Mouse (Mus musculus) activated CD4-positive, CD25-positive, alpha-beta regulatory T cell, adult 4 months (primary cell): ENCODE measurements around the gene Mdm4. TPM values are rescaled to one million over a fixed set of nuclear protein-coding genes. Genes with fewer than 3 reads are reported as not detected.
"Not testable (repeated sequence)": the region's sequence is repeated elsewhere in the genome, so short reads cannot be mapped to it uniquely, and the experiment has no call there.

Experiments used
- ATAC-seq: one replicate; pipeline ENCODE4 v1.8.0; 2017
- polyA plus RNA-seq, 2 experiments: library from polyadenylated mRNA; unstranded; fragments of 100-300 nt; shearing (Covaris generic); gene quantifications; one replicate each; pipeline ENCODE4 v1.2.1; 2017

Mdm4 gene
- polyA plus RNA-seq, 2 experiments from 2014 or later = 84.8 to 102 TPM

DNA sequence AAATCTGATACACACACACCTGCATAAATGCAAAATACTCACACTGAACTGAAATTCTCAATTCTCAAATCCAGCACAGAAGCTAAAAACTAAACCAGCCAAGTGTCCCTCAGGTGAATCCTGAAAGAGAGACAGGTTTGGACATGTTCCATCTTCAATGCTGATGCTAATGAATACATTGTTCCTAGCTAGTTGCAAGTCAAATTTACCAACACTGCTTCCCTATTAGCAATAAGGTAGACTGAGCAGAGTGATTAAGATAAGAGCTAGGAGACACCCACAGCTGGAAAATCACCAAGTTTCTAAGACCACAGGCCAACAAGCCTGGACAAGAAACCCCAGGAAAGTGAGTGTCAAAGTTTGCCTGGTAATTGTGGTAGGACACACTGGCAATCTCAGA is 11.0 kb downstream of the Mdm4 start:
- no peak for ATAC-seq

DNA sequence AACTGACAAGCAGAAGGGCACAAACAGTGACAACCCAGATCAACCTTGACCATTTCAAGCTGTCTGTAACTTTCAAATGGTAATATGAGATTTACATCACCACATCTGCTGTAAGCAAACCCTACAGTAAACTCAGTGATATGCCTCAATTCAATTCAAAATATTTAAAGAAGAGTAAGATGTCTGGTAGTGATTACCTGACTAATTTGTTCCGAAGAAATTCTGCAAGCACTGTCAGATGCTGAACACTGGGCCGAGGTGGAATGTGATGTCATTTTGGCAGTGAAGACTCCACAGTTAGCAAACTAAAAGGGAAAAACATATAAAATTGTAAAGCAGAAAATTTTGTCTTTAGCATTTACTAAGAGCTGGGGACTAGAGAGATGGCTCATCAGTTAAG is 11.8 kb downstream of the Mdm4 start:
- no peak for ATAC-seq

DNA sequence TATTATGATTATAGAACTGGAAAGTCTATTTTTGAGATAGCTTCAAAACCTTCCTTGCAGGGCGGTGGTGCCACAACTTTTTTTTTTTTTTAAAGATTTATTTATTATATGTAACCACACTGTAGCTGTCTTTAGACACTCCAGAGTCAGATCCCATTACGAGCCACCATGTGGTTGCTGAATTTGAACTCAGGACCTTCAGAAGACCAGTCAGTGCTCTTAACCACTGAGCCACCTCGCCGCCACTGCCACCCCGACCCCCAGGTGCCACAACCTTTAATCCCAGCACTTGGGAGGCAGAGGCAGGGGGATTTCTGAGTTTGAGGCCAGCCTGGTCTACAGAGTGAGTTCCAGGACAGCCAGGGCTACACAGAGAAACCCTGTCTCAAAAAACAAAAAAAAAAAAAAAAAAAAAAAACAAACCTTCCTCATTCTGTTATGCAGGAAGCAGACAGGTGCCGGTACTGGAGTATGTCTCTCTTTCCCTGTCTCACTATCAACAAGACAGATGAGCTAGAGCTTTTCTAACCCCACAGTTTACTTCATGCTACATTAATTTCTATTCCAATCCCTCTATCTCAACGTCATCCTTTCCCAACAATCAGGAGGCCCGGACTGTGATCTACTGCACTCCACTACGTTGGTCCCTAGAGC is 13.5 kb downstream of the Mdm4 start:
- ATAC-seq = no peak

DNA sequence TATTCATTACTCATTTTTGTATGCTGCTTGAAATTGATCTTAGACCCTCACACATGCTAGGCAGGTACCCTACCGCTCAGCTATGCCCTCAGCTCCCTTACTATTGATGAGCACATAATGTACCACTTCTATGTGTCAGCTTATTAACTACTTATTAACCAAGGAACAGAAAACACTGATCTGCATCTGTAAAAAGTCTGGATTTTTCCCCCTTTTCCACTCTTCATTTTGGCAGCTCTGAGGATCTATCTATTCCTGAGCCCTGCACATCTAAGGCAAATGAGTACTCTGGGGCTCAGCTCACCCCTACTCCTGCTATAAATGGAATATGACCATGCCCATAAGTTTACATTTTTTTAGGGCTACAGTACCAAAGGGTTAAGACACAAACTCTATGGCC is 16.2 kb downstream of the Mdm4 start:
- no peak for ATAC-seq

DNA sequence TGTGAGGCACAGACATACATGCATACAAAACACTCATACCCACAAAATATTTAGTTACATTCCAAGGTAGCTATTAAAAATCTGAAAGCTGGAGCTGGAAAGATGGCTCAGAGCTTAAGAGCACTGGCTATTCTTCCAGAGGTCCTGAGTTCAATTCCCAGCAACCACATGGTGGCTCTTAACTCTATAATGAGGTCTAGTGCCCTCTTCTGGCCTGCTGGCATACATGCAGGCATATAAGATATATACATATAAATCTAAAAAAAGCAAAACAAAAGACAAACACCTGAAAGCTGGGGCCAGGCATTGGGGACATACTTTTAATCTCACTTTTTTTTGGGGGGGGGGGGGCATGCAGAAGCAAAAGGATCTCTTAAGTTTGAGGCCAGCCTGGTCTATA is 17.0 kb downstream of the Mdm4 start:
- ATAC-seq = peak; percentile 32

DNA sequence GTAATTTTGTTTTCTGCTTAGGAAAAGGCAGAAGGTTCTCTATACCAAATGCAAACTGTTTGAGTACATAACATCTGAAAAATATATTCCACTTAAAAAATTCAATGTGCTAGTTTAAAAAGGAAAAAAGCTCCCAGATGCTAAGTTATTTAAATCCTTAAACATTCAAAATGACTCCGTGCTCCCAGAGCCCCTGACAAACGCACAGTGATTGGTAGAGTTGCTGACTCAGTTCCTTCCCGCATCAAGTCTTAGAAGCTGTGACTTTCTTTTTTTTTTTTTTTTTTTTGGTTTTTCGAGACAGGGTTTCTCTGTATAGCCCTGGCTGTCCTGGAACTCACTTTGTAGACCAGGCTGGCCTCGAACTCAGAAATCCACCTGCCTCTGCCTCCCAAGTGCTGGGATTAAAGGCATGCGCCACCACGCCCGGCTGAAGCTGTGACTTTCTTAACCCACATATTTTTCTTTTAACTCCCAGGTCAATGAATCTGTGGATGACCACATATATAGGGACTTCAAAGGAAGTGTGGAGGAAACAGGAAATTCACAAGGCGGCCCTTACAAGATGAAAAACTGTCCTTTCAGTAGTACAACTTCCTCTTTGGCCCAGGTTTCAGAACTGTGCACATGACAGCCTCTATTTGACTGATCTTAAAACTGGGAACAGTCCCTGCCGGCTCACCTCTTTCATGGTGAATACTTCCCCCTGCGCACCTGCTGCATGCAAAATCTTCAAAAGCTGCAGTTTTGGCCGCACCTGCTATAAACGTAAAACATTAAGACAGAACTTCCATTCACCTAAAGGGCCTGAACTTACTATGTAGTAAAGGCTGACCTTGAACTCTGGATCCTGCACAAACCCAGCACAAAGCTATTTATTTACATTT is 18.2 kb downstream of the Mdm4 start:
- ATAC-seq = no peak

DNA sequence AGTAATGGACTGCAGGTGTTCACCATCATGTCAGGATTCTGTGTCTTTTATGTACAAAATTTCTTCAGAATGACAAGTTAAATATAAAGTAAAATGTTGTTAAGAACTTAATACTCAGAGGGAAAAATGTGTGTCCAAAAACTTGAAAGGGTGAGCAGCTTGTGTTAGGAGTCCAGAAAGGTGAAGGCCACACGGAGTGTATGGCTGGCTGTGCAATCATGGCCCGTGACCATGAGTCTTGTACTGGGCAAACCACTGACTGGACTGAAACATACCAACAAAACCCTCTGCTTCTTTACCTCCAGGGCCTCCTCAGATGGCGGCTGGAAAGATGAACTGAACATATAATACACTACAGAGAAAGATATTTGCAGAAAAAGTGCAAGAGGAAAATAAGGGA is 23.8 kb downstream of the Mdm4 start:
- no peak for ATAC-seq

DNA sequence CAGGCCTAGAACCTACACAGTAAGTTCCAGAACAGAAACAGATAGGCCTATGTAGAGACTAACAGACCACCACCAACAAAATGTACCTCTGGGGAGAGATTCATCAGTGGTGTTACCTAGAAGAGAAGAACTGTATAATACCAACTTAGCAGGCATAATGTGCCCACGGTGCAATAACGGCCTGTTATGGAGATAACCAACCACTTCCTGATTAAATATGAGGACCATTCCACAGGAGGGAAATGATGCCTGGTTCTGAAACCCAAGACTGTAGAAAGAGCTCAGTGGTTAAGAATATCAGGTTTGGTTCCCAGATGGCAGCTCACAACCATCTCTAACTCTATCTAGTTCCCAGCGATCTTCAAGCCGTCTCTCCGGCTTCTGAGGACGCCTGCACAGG is 30.0 kb downstream of the Mdm4 start:
- no peak for ATAC-seq

DNA sequence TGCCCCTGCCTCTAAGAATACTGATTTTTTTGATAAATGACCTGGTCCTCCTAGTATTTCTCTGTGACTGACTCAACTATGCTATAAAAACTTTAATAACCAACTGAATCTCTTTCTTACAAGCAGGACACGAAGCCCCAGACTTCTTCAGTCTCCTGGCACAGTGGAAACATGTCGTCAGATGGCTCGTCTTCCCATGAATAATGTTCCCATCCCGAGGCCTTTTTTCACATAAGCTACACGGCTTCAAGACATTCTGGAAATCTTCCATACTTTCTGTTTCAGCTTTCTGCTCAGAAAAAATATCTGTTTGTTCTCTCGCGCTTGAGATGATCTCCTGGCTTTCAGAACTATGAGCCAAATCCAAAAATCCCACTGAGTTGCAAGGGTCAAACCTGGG is 38.8 kb downstream of the Mdm4 start:
- no peak for ATAC-seq

DNA sequence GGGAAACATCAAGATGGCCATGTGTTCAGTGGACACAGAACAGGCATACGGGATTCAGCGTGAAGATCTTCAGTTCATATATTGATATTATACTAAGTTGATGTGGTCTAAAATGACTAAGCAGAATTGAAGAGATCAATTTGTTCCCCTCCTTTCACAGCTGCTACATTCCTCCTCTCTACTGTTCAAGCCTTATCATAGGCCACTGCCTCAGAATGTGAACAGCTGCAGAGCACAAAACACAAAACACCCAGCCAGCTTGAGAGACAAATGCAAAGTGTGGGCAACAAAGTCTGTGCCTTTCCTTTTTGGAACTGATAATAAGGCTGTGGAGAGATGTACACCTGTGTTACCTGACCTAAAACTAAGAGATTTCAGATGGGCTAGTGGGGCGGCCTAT is 39.6 kb downstream of the Mdm4 start:
- ATAC-seq = no peak

DNA sequence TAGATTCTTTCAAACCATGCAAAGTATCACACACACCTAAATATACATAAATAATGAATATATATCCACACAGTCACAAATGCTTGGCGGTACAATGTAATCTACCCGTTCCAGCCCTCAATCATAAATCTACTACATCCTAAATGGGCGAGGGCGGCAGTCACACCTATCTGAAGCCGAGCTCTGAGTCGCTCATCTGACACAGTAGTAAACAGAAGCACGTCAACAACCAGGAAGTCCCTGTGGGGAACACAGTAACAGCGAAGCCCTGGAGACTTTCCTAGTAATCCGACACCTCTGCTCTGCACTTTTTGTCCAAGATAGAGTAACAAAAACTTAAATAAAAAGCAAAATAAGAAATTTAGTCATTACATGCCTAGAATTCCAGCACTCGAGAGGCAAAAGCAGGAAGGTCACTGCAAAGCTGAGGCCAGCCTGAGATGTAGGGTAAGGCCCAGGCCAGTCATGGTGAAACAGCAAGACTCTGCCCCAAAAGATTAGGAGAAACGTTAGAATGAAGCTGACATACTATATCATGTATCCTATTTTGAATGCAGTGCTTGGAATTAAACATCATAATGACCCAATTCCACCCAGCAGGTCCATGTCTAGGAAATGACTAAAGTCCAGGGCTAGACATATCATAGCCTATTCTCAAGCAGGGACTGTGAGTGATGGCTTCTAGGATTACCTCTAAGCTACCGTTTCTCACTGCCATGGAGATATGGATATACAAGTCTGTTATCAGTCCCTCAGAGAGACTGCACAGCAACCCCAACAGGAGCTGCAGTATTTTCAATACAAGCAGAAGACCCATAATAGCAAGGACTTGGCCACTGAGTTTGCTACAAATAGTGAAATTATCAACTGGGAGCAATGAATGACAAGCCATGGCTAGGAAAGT is 41.6 kb downstream of the Mdm4 start:
- ATAC-seq = not testable (repeated sequence)

DNA sequence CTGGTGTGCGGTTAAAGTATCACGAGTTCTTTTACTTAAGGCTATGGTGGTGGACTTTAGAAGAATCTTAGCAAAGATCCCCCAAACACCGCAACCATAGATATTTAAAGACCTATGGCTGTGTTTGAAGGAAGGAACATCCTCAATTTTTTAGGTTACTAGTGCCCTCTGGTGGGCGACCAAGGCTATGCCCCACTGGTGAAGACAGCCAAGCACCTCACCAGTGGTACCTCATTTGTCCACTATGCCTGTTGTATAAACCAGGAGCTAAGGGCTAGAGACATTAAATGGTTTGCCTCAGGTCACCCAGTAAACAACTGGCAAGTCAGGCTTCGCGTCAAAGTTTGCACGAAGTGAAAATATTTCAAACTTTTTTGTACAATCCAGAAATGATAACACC is 47.6 kb downstream of the Mdm4 start:
- peak; percentile 61 for ATAC-seq

DNA sequence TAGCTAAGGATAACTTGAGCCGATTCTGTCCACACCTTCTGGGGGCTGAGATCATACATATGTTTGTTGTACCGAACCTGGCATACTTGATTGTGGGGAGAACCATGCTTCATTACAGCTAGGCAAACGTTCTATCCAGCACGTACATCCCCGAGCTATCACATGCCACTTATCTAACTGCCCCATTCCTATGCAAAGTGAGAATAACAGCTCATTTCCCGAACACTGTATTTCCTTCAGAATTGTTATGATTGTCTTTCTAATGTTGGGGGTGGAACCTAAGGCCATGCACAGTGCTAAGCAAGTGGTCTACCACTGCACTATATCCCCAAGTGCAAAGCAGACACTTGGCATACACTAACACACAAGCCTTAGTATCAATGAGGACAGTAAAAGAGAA is 49.1 kb downstream of the Mdm4 start:
- ATAC-seq = no peak

DNA sequence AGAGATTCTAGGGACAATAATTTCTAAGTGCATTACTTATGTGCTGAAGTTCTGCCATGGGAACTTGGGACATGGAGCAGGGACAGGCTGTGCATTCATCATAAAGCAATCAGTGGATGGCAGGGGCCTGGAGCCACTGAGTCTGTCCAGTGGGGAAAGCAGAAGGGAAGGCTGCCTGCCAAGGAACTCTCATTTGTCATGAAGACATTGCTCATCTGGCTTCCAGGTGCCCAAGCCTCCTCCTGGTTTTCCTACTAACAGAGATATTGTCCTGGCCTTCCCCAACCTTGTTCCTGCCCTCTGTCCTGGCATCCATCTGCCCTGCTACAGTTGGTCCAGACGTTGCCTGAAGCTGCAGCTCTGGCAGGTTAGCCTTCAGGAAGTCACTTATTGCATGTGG is 53.0 kb downstream of the Mdm4 start:
- ATAC-seq = no peak

DNA sequence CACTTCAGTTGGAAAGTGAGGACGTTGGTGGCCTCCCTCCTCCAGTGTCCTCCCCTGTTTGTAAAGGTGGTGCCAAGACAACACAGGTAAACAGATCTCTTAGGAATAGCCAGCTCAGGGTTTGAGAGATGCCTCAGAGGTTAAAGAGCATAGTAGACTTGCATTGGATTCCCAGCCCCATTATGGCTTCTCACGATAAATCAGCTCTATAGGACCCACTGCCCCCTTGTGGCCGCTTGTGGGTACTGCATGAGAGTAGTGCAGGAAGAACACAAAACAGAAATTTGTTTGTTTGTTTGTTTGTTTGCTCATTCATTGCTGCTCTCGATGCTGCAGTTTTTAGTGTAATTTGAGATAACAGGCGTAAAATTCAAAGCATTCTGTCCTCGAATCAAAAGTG is 61.7 kb downstream of the Mdm4 start:
- no peak for ATAC-seq

DNA sequence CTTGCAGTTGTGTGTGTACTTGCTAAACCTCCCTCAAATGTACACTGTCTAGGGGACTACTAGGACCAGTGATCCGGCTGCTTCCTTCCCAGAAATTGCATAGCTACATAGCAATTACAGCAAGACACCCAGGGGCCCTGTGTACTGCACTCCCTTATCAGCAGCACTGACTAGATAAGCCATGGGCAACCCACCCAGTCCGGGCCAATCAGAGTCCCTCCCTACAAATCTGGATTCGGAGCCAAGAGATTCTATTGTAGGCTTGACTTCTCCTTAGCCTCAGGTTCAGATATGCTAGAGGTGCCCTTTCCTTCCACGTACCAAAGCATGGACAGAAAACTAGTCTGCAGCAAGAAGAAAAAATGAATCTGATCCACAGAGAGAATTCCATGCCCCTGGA is 65.7 kb downstream of the Mdm4 start:
- ATAC-seq = no peak

DNA sequence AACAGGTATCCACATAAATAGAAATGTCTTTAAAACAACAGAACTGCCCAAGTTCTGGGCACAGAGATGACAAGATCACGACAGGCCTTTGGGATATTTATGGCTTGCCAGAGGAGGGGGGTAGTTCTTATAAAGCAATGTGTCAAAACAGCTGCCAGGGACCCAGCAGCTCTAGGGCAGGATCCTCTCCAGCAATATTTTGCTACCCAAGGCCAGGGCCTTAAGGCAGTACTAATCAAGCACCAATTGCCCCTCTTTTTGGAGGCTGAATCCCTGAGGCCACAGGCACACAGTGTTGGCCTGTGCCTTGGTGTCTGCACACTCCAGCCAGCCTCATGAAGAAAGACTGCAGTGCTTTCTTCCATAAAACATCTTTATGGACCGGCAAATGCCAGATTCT is 66.3 kb downstream of the Mdm4 start:
- no peak for ATAC-seq

DNA sequence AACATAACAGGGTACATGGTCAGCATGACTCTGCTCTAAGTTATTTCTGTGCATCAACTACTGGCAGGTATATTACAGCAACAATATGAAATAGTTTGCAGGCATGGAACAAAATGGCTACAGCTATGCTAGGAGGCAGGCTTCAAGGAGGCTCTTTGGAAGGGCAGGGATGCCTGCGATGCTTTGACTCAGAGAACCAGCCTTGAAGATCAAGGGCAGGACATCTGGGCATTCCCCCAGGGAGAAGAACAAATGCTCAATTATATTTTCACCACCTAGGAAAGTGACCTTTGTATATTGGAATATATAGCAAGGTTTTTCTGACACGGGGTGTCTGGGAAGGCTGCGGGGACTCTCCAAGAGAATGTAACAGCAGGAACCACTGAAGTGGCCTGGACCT is 68.6 kb downstream of the Mdm4 start:
- ATAC-seq = no peak

DNA sequence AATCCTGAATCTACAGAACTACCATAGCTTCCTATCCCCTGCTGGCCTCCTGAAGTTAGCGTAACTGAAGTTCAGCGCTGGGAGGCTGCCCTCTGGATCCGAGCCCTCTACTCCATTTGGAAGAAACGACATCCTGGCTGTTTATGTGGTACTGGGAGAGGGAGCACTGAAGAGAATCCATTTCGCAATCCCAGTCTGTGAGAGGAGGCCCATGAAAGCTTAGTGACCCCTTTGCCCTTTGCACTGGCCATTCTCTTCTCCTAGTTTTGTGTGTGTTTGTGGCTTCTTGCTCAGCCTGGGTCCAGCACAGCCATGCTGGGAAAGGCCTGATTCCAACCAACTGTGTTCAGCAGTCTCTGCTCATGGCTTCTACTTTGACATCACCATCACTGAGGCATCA is 73.6 kb downstream of the Mdm4 start:
- no peak for ATAC-seq

DNA sequence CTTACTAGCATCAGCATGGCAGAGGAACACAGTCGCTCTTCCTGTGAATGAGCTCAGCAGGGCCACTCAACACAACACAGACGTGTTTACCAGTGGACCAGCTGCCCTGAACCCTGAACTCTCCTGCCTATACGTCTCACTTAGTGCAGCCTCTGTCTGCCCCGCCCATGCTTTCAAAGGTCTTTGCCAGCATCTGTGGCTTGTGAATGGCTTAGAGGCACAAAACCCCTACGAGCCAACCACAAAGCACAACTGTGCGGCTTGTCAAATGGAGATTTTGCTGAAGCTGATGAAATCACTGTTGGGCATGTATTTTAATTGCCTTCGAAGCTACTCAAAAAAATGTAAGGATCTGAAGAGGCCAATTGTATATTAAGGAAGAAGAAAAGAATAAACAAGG is 82.5 kb downstream of the Mdm4 start:
- ATAC-seq = no peak

DNA sequence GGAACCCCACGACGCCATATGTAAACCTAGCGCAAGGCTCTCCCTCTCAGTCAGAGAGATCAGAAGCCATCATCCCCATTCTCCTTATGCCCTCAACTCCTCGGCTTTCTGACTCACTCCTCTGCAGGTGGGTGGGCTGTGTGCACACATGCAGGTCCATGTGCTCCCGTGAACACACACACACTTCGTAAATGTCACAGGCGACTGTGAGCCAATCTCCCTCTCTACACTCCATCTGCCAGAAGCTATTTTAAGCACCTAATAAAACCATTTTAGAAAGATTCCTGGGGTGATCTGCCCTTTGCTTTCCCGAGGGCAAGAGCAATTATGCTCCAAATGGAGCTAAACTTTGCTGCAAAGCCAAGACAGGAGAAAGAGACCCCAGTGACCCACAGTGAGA is 84.5 kb downstream of the Mdm4 start:
- no peak for ATAC-seq

DNA sequence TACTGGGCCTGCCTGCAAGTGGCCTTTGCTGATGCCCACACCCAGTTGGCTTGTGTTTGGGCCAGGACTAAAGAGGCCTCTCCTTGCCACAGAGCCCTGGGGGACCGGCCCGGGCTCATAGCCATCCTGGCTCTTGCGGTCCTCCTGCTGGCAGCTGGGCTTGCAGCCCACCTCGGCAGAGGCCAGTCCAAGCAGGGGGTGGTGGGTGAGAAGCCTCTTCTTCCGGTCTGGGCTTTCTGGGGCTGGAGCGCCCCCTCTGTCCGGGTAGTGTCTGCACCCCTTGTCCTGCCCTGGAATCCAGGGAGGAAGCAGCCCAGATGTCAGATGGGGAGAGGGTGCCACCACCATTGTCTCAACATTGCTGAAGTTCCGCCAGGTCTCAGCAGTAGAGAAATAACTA is 91.4 kb downstream of the Mdm4 start:
- ATAC-seq = no peak

DNA sequence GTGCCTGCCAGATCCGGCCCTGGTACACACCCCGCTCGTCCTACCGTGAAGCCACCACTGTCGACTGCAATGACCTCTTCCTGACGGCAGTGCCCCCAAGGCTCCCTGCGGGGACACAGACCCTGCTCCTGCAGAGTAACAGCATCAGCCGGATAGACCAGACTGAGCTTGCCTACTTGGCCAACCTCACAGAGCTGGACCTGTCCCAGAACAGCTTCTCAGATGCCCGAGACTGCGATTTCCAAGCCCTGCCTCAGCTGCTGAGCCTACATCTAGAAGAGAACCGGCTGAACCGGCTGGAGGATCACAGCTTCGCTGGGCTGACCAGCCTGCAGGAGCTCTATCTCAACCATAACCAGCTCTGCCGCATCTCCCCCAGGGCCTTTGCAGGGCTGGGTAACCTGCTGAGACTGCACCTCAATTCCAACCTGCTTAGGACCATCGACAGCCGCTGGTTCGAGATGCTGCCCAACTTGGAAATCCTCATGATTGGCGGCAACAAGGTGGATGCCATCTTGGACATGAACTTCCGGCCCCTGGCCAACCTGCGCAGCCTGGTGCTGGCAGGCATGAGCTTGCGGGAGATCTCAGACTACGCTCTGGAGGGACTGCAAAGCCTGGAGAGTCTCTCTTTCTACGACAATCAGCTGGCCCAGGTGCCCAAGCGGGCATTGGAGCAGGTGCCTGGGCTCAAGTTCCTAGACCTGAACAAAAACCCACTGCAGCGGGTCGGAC is 92.9 kb downstream of the Mdm4 start:
- ATAC-seq = no peak
